Mouse (Mus musculus): ENCODE measurements around the gene Nwd2.

GRCm38 (mm10) chr5:63697196-63697595 is 48.3 kb downstream of the Nwd2 start:
- TF ChIP-seq CTCF (IDR thresholded peaks at IDR 0.05; ENCODE audit: low read depth, low read length) (no peak), GATA1 (IDR thresholded peaks at IDR 0.05; ENCODE audit: borderline replicate concordance, low read length) (no peak), TAL1 (conservative IDR thresholded peaks at IDR 0.05; ENCODE audit: low read depth, low read length) (no peak)
